Mouse (Mus musculus) retina, postnatal 7 days (tissue): ENCODE measurements around the gene Tbc1d14.

Source experiments
- DNase-seq: peaks from one replicate; pipeline ENCODE4 v3.0.0-alpha.2; 2012; ENCODE audit warnings: low read depth, low spot score

Gene Tbc1d14

GRCm38 (mm10) chr5:36576457-36576856, 16.6 kb downstream of the Tbc1d14 start:
- DNase-seq, result no peak

DNA sequence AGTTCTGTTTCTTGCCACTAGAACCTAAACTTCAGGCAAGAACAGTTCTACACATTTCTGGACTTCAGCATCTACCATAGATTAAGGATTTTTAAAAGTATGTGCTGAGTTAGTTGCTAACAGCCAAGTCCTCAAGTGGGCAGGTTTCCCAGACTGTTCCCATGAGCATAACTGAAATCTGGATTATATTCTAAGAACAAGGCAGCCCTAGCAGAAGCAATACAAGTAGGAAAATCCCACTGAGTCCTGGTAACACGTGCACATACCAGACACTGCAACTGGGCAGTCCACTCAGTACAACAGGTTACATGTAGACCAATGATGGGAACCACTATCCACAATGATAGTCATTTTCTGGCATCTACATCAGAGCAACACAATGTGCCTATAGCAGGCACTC, 17.3 kb downstream of the Tbc1d14 start:
- DNase-seq, result no peak

DNA sequence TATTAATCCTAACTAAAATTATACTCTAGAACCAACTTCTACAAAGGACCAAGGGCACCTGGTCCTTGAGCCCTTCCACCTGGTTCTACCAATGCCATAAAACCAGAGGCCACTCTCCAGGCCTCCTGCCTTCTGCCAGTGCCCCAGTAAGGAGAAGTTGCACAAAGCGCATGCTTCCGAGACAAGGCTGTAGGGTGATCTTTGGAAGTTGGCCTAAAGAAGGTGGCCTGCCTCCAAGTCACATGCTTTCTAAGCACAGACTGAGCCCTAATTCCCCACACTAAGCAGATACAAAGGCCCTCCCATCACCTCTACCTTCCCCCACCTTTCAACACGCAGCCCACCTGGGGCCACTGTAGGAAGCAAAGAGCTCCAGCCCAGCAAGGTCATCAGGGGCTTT, 17.8 kb downstream of the Tbc1d14 start:
- no peak for DNase-seq

DNA sequence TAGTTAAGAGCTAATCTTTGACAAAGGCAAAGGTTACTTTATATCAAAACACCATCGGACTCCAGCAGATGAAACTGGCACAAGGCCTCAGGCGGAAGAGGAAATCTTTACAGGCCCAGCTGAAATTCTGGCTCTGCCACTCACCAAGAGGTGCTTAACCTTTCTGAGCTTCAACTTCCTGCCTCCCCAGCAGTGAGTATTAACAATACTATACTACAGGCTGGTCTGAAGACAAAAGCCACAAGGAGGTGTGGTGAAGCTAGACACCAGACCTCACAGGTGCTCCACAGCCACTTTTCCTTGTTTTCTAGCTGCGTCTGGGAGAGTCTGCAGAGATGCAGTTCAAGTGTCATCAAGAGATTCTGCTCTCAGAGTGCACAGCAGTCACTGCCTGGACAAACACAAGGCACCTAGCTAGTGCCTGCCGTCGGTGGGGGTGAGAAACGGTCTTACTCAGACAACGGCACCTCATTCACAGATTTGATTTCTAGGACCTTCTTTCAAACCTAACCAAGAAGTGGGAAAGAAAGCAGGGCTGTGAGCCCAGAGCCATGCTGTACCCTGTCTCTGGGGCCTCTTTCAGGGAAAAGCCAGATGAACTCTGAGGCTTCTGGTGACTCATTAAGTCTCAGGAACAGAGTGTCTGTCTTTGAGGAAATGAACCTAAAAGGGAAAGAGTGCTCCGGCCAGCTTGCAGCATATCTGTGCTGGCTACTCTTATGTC, 18.8 kb downstream of the Tbc1d14 start:
- no peak for DNase-seq

GRCm38 (mm10) chr5:36573354-36573753, 19.7 kb downstream of the Tbc1d14 start:
- DNase-seq, result no peak

GRCm38 (mm10) chr5:36571371-36571770, 21.7 kb downstream of the Tbc1d14 start:
- no peak for DNase-seq

DNA sequence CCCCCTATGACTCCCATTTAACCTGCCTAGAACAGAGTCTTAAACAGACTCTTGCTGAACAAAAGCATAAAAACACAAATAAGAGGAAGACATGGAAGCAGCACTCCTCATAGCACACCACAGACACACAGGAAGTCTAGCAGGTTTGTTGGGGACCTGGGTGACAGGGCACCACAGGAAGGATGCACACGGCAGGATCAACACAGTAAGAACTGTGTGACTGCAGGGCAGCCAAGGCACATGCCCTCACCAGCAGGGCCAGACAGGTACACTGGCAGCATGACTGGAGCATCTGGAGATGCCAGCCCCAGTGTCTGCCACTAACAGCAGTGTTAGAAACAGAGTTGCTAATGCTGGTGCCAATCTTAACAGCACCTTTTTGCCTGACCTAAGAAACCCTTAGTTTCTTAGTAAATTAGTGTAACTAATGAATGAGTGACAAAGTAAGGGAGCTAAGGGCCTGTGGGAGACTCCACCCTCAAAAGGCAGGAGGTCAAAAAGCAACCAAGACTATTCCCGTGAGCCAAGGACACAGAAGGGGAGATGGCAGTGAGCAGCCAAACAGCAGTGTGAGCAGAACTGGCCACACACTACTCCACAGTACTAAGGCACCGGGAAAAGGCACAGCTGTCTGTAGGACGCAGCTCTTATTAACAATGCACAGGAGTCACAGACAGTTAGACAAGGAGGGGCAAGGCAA, 22.4 kb downstream of the Tbc1d14 start:
- DNase-seq, result no peak

- DNase-seq, result no peak
Measured at GRCm38 (mm10) chr5:36570098-36570497, 23.0 kb downstream of the Tbc1d14 start.

- no peak for DNase-seq
Measured at GRCm38 (mm10) chr5:36568118-36568517, 25.0 kb downstream of the Tbc1d14 start.

GRCm38 (mm10) chr5:36567627-36568026, 25.4 kb downstream of the Tbc1d14 start:
- no peak for DNase-seq

- DNase-seq, result no peak
Measured at GRCm38 (mm10) chr5:36564530-36564929, 28.5 kb downstream of the Tbc1d14 start.

GRCm38 (mm10) chr5:36563741-36564140, 29.3 kb downstream of the Tbc1d14 start:
- no peak for DNase-seq

GRCm38 (mm10) chr5:36562791-36563445, 30.2 kb downstream of the Tbc1d14 start:
- DNase-seq, result no peak

- DNase-seq, result no peak
Measured at GRCm38 (mm10) chr5:36561509-36561908, 31.6 kb downstream of the Tbc1d14 start.

DNA sequence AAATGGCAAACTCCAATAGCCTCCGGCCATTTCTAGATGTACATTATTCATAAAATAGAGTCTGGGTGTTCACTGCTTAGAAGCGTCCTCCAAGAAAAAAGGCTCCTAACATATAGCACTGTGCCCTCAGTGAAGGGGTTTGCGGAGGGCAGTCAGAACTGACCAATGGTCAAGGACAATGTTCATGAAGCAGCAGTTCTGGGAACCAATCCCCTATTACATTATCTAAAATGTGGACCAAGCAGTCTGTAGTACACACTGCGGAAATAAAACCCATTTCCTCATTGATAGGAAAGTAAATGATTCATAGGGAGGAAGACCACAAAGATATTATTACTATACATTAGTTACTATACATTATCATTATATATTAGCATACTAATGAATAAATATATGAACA, 32.6 kb downstream of the Tbc1d14 start:
- DNase-seq, result no peak

GRCm38 (mm10) chr5:36559510-36560235, 33.4 kb downstream of the Tbc1d14 start:
- DNase-seq, result no peak

DNA sequence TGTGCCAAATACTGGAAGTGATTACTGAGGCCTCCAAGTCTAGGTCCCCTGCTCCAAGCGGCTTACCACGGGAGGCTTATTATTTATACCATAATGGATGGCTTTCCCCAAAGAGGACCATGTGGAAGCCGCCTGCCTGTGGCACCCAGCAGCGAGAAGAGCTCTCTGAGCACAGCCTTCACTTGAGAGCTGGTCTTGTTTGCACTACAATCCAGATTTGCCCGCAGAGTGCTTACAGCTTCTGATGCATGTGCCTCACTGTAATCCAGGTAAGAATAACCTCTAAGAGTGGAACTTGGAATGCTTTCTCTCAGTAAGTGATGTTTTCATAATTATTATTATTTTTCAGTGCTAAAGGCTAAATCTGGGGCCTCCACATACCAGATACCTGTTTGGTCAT, 34.0 kb downstream of the Tbc1d14 start:
- no peak for DNase-seq

- no peak for DNase-seq
Measured at GRCm38 (mm10) chr5:36558526-36558925, 34.5 kb downstream of the Tbc1d14 start.

DNA sequence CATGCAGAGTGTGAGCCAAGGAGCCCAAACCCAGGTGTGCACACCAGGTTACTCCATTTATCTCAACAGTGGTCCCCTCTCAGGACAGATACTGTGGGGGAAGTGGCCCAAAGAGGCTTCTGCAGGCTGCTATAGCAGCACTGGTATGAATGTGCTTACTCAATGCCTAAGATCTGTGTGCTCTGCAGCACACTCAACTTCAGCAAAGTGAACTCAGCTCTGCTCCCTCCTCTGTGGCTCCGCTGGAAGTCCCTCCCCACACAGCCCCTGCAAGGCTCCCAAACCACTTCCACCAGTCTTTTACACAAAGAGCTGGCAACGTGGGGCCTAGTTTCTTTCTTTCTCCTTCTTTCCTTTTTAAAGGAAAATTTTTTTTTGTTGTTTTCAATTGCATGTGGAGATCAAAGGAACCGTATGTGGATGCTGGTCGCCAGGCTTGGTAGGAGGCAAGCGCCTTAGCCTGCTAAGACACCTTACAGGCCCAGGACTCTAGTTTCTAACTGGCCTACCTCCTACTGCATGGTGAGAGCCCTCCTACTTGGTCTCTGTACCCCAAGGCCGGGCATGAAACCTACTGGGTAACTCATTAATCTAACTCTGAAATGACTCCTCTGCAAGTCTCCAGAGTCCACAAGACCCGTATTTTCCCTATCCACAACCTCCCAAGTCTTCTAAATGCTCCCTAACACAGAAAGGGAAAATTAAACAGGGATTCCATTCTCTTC, 35.3 kb downstream of the Tbc1d14 start:
- DNase-seq, result no peak

- no peak for DNase-seq
Measured at GRCm38 (mm10) chr5:36556906-36557305, 36.2 kb downstream of the Tbc1d14 start.

DNA sequence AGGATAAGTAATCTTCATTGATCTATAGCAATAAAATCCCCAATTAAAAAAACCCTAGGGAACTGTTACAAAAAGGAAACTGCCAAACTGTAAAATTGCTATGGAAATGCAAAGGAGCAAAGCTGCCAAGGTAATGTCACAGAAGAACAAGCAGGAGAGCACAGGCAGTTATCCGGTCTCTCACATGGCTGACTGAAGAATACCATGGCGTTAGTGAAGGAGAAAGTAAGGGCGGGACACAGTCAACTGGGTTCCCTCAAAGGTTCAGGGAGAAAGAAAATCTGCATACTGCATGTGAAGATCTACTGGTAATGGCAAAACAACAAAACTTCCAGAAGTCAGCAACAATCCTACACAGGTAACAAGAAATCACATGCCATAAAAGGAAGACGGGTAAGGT, 36.8 kb downstream of the Tbc1d14 start:
- no peak for DNase-seq
